Mouse (Mus musculus) liver, adult 2 months (tissue): Measurements from ENCODE around the gene Gm20431. TPM values are rescaled to one million over a fixed set of nuclear protein-coding genes. Genes with fewer than 3 reads are reported as not detected.

Experiments
- DNase-seq: peaks from one replicate; pipeline ENCODE4 v3.0.0-alpha.2; 2011; ENCODE audit warnings: low read depth, low spot score; ENCODE audit errors: extremely low read depth
- H3K27ac ChIP-seq: fragments of 200-500 bp; replicated peaks from 2 replicates; pipeline ENCODE4 v1.5.1; 2012; ENCODE audit warnings: low read depth, mild to moderate bottlenecking, control low read depth, inconsistent platforms, low read length; ENCODE audit not compliant: insufficient read depth
- H3K27me3 ChIP-seq: fragments of 200-500 bp; 2 replicates; pipeline ENCODE4 v1.6.1; 2012; ENCODE audit warnings: mild to moderate bottlenecking, moderate library complexity, low read length, inconsistent platforms; ENCODE audit not compliant: control insufficient read depth, insufficient read depth
- H3K36me3 ChIP-seq: fragments of 200-500 bp; 2 replicates; pipeline ENCODE4 v1.6.1; 2012; ENCODE audit warnings: low read length, inconsistent platforms; ENCODE audit not compliant: control insufficient read depth, insufficient read depth
- H3K4me1 ChIP-seq: fragments of 200-500 bp; 2 replicates; pipeline ENCODE4 v1.6.1; 2011; ENCODE audit warnings: low read length; ENCODE audit not compliant: control insufficient read depth, insufficient read depth
- H3K4me3 ChIP-seq: fragments of 200-500 bp; 2 replicates; pipeline ENCODE4 v1.5.1; 2011; ENCODE audit warnings: low read depth, mild to moderate bottlenecking, control low read depth, low read length, moderate library complexity; ENCODE audit not compliant: insufficient read depth
- H3K79me2 ChIP-seq: fragments of 200-500 bp; 2 replicates; pipeline ENCODE4 v1.6.1; 2012; ENCODE audit warnings: inconsistent platforms, mild to moderate bottlenecking, low read length, moderate library complexity; ENCODE audit not compliant: control insufficient read depth, insufficient read depth
- H3K9ac ChIP-seq: fragments of 200-500 bp; 2 replicates; pipeline ENCODE4 v1.6.1; 2012; ENCODE audit warnings: low read depth, mild to moderate bottlenecking, control low read depth, inconsistent platforms, low read length
- CTCF ChIP-seq: fragments of 200-500 bp; IDR thresholded peaks from 2 replicates; pipeline ENCODE4 v1.5.1; 2011; ENCODE audit warnings: low read depth, low read length, control low read depth
- POLR2A ChIP-seq: fragments of 200-500 bp; IDR thresholded peaks from 2 replicates; pipeline ENCODE4 v1.6.1; 2011; ENCODE audit warnings: low read length, control low read depth; ENCODE audit not compliant: insufficient read depth; ENCODE audit errors: extremely low read depth
- WGBS: fragments of 180-500 bp; shearing (Covaris S2); methylation state at CpG from one replicate; pipeline ENCODE4 v1.1.7; 2018; 5-methylcytosine and 5-hydroxymethylcytosine counted together
- polyA plus RNA-seq: library from polyadenylated mRNA; depleted of rRNA; stranded (reverse); fragments of >200 nt; gene quantifications from 2 replicates; pipeline ENCODE4 v1.2.3, GENCODE M21; 2012
- total RNA-seq: library from RNA; depleted of rRNA; stranded (reverse); fragments of >200 nt; gene quantifications from 2 replicates; pipeline ENCODE4 v1.2.3, GENCODE M21; 2014

Gene Gm20431
- total and polyA plus RNA-seq, 2 experiments: 10.8 TPM; not detected in 1

DNA sequence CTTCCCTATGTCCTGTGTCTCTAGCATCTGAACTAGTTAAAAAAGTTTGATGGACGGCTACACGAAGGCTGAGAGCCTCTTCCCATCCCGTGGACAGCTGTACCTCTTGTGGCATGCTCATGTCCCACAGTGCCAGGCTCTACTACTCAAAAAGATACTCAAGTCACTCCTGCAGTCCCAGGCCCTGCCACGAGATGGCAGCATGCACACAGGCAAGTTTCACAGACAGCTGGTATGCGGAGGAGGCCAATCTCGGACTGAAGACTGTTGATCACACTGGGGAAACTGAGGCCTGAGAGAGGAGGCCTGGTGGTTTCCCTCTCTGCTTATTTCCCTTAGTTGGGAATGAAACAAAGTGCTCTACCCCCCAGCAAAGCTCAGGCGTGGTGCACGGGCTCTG is 23.8 kb upstream of the Gm20431 start:
- no peak overlapping the region for H3K9ac ChIP-seq
- no peaks in the 10 kb centered on the region for H3K36me3 ChIP-seq
- no peaks in the 10 kb centered on the region for H3K27me3 ChIP-seq
- H3K4me1 ChIP-seq: peaks cover 4% of the 10 kb centered on the region; the same call in 1 of the 2 replicates
- DNase-seq: peak; percentile 78
- 10% methylated on average over 8 of the region's 8 CpGs for WGBS
- no peak overlapping the region for H3K27ac ChIP-seq
- H3K79me2 ChIP-seq: peaks cover 8% of the 10 kb centered on the region
- no peak overlapping the region for H3K4me3 ChIP-seq
- TF ChIP-seq POLR2A (no peak), CTCF (peak; percentile 100)

DNA sequence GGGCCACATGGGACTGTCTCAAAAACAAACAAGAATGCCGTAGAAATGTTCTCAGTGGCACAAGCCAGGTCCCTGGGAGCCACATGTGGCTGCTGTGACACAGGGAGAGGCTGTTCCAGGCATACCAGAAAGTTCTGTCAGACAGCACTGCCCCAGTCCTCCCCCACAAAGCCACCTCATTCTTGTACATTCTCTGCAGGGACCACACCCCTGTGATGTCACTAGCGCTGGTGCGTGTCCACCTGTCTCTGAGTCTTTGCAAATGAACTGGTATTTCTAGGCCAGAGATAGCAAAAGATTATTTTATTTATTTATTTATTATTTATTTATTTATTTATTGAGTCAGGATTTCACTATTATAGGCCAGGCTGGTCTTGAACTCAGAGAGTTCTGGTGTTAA is 22.4 kb upstream of the Gm20431 start:
- H3K9ac ChIP-seq: no peak overlapping the region
- no peak overlapping the region for H3K27ac ChIP-seq
- H3K79me2 ChIP-seq: no peaks in the 10 kb centered on the region
- no peak overlapping the region for H3K4me3 ChIP-seq
- DNase-seq: no peak
- H3K36me3 ChIP-seq: no peaks in the 10 kb centered on the region
- no peaks in the 10 kb centered on the region for H3K27me3 ChIP-seq
- H3K4me1 ChIP-seq: peaks cover 4% of the 10 kb centered on the region; the same call in 1 of the 2 replicates
- no peak for TF ChIP-seq POLR2A
- no peak for TF ChIP-seq CTCF
- WGBS: 72% methylated on average over 3 of the region's 3 CpGs

DNA sequence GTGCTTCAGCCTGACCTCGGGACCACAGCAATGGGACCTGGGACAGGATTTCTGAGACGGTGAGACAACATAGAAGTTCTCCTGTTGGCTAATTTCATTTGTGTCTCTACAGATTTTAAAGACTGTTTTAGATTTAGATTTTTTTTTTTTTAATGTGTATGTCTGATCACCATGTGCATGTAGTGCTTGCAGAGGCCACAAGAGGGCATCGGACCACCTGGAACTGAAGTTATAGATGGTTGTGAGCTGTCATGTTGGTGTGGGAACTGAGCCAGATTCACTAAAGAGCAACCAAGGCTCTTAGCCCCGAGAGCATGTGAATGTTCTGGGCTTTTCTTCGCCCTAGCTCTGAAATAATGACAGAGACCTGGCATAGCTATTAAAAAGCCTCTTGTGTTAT is 19.4 kb upstream of the Gm20431 start:
- 56% methylated on average over 5 of the region's 5 CpGs for WGBS
- no peak overlapping the region for H3K27ac ChIP-seq
- no peaks in the 10 kb centered on the region for H3K4me1 ChIP-seq
- no peaks in the 10 kb centered on the region for H3K79me2 ChIP-seq
- peak; percentile 62 for DNase-seq
- H3K9ac ChIP-seq: no peak overlapping the region
- H3K4me3 ChIP-seq: no peak overlapping the region
- no peak for TF ChIP-seq POLR2A
- TF ChIP-seq CTCF: peak; percentile 66; the same call in 1 of the 2 replicates
- H3K27me3 ChIP-seq: no peaks in the 10 kb centered on the region
- no peaks in the 10 kb centered on the region for H3K36me3 ChIP-seq

DNA sequence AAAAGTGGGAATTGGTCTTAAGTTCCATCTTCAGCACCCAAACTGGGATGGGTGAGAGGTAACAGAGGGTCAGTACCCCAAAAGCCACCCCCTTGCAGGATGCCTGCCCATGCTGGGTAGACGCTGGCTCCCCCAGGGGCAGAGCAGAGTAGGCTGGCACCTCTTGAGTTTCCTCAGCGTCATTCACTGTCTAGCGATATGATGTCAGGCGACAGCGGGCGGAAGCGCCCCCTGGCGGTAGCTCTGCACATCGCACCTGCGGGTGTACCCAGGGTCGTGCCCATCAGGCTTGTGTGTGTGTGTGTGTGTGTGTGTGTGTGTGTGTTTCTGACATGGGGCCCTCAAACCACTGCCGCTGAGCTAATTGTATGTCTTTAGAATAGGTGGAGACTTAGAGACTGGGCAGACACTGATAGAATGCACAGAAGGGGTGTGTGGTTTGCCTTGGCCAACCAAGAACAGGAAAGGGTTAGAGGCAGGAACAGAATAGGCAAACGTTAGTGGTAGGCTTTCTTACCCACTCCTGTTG is 18.7 kb upstream of the Gm20431 start:
- Histone ChIP-seq H3K4me1 (no peaks in the 10 kb centered on the region), H3K27ac (no peak overlapping the region), H3K79me2 (no peaks in the 10 kb centered on the region), H3K4me3 (no peak overlapping the region), H3K9ac (no peak overlapping the region), H3K27me3 (no peaks in the 10 kb centered on the region), H3K36me3 (no peaks in the 10 kb centered on the region)
- WGBS: under 1% methylated on average over 13 of the region's 13 CpGs
- no peak for DNase-seq
- no peak for TF ChIP-seq POLR2A
- peak; percentile 95 for TF ChIP-seq CTCF

DNA sequence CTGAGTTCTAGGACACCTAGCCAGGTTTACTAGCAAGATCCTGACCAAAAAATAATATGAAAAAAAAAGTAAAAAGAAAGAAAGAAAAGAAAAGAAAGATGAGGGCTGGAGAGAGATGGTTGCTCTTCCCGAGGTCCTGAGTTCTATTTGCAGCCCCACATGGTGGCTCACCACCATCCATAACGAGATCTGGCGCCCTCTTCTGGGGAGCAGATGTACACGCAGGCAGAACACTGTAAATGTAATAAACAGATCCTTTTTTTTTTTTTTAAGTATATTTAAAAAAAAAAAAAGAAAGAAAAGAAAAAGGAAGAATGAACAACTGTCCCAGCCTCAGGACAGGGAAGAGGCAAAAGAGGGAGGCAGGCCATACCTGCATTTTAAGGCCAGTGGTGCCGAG is 17.3 kb upstream of the Gm20431 start:
- H3K4me1 ChIP-seq: no peaks in the 10 kb centered on the region
- H3K27me3 ChIP-seq: no peaks in the 10 kb centered on the region
- WGBS: 63% methylated on average over 5 of the region's 5 CpGs
- no peak for DNase-seq
- H3K27ac ChIP-seq: no peak overlapping the region
- no peak overlapping the region for H3K9ac ChIP-seq
- no peaks in the 10 kb centered on the region for H3K36me3 ChIP-seq
- no peak overlapping the region for H3K4me3 ChIP-seq
- H3K79me2 ChIP-seq: no peaks in the 10 kb centered on the region
- peak; percentile 65 for TF ChIP-seq CTCF
- no peak for TF ChIP-seq POLR2A

DNA sequence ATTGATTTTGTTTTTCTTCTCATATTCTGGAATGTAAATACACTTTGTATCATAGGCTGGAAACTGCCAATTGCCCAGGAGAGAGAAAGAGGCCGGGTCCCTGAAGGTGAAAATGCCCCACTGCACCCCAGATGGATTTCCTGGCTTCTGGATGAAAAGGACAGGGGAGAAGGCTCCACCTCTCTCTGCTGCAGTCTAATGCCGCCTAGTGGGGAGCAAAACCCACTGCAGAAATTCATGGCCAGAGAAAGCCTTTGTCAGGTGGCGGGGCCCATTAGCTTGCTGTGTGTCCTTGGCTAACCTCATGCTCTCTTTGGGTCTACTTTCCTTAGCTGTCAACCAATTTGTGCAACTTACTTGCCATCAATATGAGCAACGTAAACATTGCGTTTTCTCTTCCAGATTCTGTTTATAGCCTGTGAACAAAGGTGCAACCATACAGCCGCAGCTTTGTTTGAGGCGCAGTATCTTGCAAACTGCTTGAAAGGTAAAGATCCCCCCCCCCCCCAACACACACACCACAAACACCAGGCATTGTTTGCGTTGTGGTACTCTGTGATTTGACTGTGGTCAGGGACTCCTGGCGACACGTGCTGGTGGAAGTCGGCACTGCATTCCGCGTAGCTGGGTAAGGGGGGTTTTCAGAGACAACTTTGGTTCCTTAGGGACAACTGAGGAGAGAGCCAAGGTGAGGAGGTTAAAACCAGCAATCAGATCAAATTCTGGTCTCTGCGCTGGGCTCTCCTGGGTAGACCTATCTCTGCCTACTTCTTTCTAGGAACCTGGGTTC is 14.0 kb upstream of the Gm20431 start:
- Histone ChIP-seq H3K27ac (no peak overlapping the region), H3K27me3 (no peaks in the 10 kb centered on the region), H3K79me2 (no peaks in the 10 kb centered on the region), H3K4me1 (peaks cover 8% of the 10 kb centered on the region), H3K36me3 (no peaks in the 10 kb centered on the region), H3K9ac (no peak overlapping the region), H3K4me3 (no peak overlapping the region)
- TF ChIP-seq CTCF (peak; percentile 82), POLR2A (no peak)
- DNase-seq: no peak
- 45% methylated on average over 14 of the region's 14 CpGs for WGBS
